Mouse (Mus musculus): Measurements from ENCODE around the gene Wfdc13.

DNA sequence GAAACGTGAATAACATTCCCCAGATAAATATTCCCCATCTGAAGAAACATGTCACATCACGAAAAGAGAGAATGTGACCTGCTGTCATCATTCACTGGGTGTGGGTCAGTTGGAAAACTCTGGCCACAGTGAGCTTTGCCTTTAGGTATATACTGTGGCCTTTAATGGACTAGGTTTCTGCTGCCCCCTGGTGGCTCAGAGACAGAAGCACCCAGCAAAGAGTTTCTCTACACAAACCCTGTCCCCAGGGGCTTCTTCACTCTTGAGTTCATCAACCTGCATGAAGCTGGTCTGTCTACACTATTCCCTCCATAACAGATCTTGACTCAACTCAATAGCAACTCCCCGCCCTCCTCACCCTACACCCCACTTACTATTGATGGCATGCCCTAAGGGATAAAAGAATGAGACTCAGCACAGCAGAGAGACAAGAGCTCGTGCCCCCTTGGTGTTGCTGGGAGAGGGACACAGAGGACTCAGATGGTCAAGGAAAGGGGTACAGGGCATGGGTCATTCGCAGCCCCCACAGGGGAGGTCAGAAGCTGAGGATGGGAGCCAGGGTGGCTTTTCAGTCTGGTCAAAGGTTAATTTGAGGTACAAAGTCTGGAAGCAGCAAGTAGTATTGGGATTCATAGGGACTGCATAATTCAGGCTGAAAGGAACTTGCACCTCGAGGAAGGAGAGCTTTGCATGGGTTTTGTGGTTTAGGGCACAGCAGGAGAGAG, 41.1 kb downstream of the Wfdc13 start:
- TF ChIP-seq POLR2A (IDR thresholded peaks at IDR 0.05; ENCODE audit: insufficient read length, low read depth) (no peak), CEBPB (IDR thresholded peaks at IDR 0.05; ENCODE audit: insufficient read depth, poor library complexity, severe bottlenecking) (no peak), E2F4 (IDR thresholded peaks at IDR 0.05; ENCODE audit: insufficient read depth) (no peak), USF1 (IDR thresholded peaks at IDR 0.05; ENCODE audit: low read depth) (no peak), POLR2AphosphoS2 (IDR thresholded peaks at IDR 0.05; ENCODE audit: insufficient read length, low read depth) (no peak), MAX (IDR thresholded peaks at IDR 0.05; ENCODE audit: low read depth) (no peak), MYOG (IDR thresholded peaks at IDR 0.05; ENCODE audit: control insufficient read depth in 1 of 3, insufficient read depth in 1 of 3, insufficient read length in 2 of 3, low read depth in 2 of 3) (no peak), SRF (IDR thresholded peaks at IDR 0.05; ENCODE audit: control insufficient read depth, insufficient read length, low read depth) (no peak), TCF12 (IDR thresholded peaks at IDR 0.05; ENCODE audit: insufficient read depth, poor library complexity, severe bottlenecking) (no peak), REST (IDR thresholded peaks at IDR 0.05; ENCODE audit: insufficient read depth, insufficient read length) (no peak)
